Mouse (Mus musculus) CH12.LX (cell line): ENCODE measurements around the gene Fastkd5. TPM values are rescaled to one million over a fixed set of nuclear protein-coding genes. Genes with fewer than 3 reads are reported as not detected.

ENCODE experiments used
- DNase-seq: peaks from one replicate; pipeline ENCODE4 v3.0.0-alpha.2; 2013; ENCODE audit errors: extremely low read depth
- H3K27ac ChIP-seq: 2 replicates; pipeline ENCODE4 v1.5.1; 2012; ENCODE audit warnings: low read depth, mild to moderate bottlenecking, control low read depth, moderate library complexity; ENCODE audit not compliant: insufficient read depth
- H3K27me3 ChIP-seq: replicated peaks from 2 replicates; pipeline ENCODE3; 2012; ENCODE audit warnings: inconsistent platforms
- H3K36me3 ChIP-seq, 2 experiments: replicated peaks in 1 of 2; 2 replicates each; pipeline versions ENCODE3 to v1.6.1; 2012; ENCODE audit warnings: inconsistent platforms in 1 of 2, low read length in 1 of 2, mild to moderate bottlenecking in 1 of 2, mixed read lengths in 1 of 2, moderate library complexity in 1 of 2; ENCODE audit not compliant: control insufficient read depth in 1 of 2, insufficient read depth in 1 of 2
- H3K4me1 ChIP-seq, 2 experiments: 2 replicates each; pipeline ENCODE4 v1.6.1; 2012; ENCODE audit warnings: inconsistent platforms in 1 of 2, moderate library complexity in 1 of 2; ENCODE audit not compliant: insufficient read depth in 2 of 2, control insufficient read depth in 1 of 2
- H3K4me2 ChIP-seq: 2 replicates; pipeline ENCODE4 v1.6.1; 2012; ENCODE audit warnings: low read depth, mild to moderate bottlenecking, control low read depth; ENCODE audit not compliant: poor library complexity, insufficient read depth, severe bottlenecking
- H3K4me3 ChIP-seq, 3 experiments: fragments of 150-350 bp in 1 of 3; sonication (generic) in 1 of 3; replicated peaks in 1 of 3; 2 replicates each; pipeline versions ENCODE3 to v1.5.1; 2011 to 2012; ENCODE audit warnings: low read depth in 2 of 3, low read length in 2 of 3, mild to moderate bottlenecking in 2 of 3, moderate library complexity in 2 of 3, control low read depth in 1 of 3, improper control_type of control experiment in 1 of 3, inconsistent platforms in 1 of 3, mixed read lengths in 1 of 3; ENCODE audit not compliant: poor library complexity in 1 of 3
- H3K79me2 ChIP-seq: replicated peaks from 2 replicates; pipeline ENCODE4 v1.6.1; 2012; ENCODE audit warnings: mild to moderate bottlenecking, moderate library complexity; ENCODE audit not compliant: control insufficient read depth, poor library complexity, insufficient read depth, severe bottlenecking; ENCODE audit errors: extremely low read depth
- H3K9ac ChIP-seq: 2 replicates; pipeline ENCODE4 v1.6.1; 2012; ENCODE audit warnings: low read depth, mild to moderate bottlenecking, control low read depth, moderate library complexity; ENCODE audit not compliant: insufficient read depth
- H3K9me3 ChIP-seq: replicated peaks from 2 replicates; pipeline ENCODE3; 2012; ENCODE audit warnings: low read length, inconsistent platforms, mixed read lengths
- BHLHE40 ChIP-seq: IDR thresholded peaks from 2 replicates; pipeline ENCODE4 v1.6.1; 2011; ENCODE audit warnings: mild to moderate bottlenecking, low read depth, low read length, improper control_type of control experiment
- CHD2 ChIP-seq: IDR thresholded peaks from 2 replicates; pipeline ENCODE4 v1.6.1; 2011; ENCODE audit warnings: low read length, improper control_type of control experiment
- CTCF ChIP-seq, 2 experiments: IDR thresholded peaks in 1 of 2; conservative IDR thresholded peaks in 1 of 2; 2 replicates each; pipeline ENCODE4 v1.5.1; 2011 to 2012; ENCODE audit warnings: low read depth in 2 of 2, low read length in 2 of 2, improper control_type of control experiment in 1 of 2, inconsistent platforms in 1 of 2, mild to moderate bottlenecking in 1 of 2, moderate library complexity in 1 of 2
- ETS1 ChIP-seq: conservative IDR thresholded peaks from 2 replicates; pipeline ENCODE4 v1.6.1; 2012; ENCODE audit warnings: low read depth, mild to moderate bottlenecking, inconsistent platforms, low read length, improper control_type of control experiment, moderate library complexity
- GABPA ChIP-seq: IDR thresholded peaks from 2 replicates; pipeline ENCODE4 v1.6.1; 2012; ENCODE audit warnings: low read depth, low read length, improper control_type of control experiment, inconsistent platforms; ENCODE audit not compliant: insufficient replicate concordance
- JUND ChIP-seq: conservative IDR thresholded peaks from 2 replicates; pipeline ENCODE4 v1.6.1; 2011; ENCODE audit warnings: low read depth, low read length, improper control_type of control experiment
- KAT2A ChIP-seq: IDR thresholded peaks from 2 replicates; pipeline ENCODE4 v1.6.1; 2012; ENCODE audit warnings: low read length, improper control_type of control experiment, inconsistent platforms; ENCODE audit not compliant: insufficient replicate concordance
- MAFK ChIP-seq: IDR thresholded peaks from 2 replicates; pipeline ENCODE4 v1.6.1; 2011; ENCODE audit warnings: low read length, improper control_type of control experiment; ENCODE audit not compliant: insufficient replicate concordance
- MAZ ChIP-seq: IDR thresholded peaks from 2 replicates; pipeline ENCODE4 v1.6.1; 2012; ENCODE audit warnings: low read depth, mild to moderate bottlenecking, inconsistent platforms, low read length, improper control_type of control experiment, moderate library complexity
- MEF2A ChIP-seq: IDR thresholded peaks from 2 replicates; pipeline ENCODE4 v1.6.1; 2014; ENCODE audit warnings: low read depth, mild to moderate bottlenecking, inconsistent platforms, low read length, improper control_type of control experiment, borderline replicate concordance
- MXI1 ChIP-seq: IDR thresholded peaks from 2 replicates; pipeline ENCODE4 v1.6.1; 2011; ENCODE audit warnings: mild to moderate bottlenecking, low read depth, low read length, improper control_type of control experiment
- NELFE ChIP-seq: IDR thresholded peaks from 2 replicates; pipeline ENCODE4 v1.6.1; 2011; ENCODE audit warnings: low read depth, low read length, improper control_type of control experiment
- PAX5 ChIP-seq: IDR thresholded peaks from 2 replicates; pipeline ENCODE4 v1.6.1; 2012; ENCODE audit warnings: low read length, inconsistent platforms, mixed read lengths
- POLR2A ChIP-seq: IDR thresholded peaks from 2 replicates; pipeline ENCODE4 v1.6.1; 2011; ENCODE audit warnings: low read depth, mild to moderate bottlenecking, improper control_type of control experiment, low read length
- RAD21 ChIP-seq: IDR thresholded peaks from 2 replicates; pipeline ENCODE4 v1.6.1; 2011; ENCODE audit warnings: low read depth, mild to moderate bottlenecking, low read length, improper control_type of control experiment, moderate library complexity
- SIN3A ChIP-seq: IDR thresholded peaks from 2 replicates; pipeline ENCODE4 v1.6.1; 2012; ENCODE audit warnings: low read length, improper control_type of control experiment, inconsistent platforms
- SMC3 ChIP-seq: IDR thresholded peaks from 2 replicates; pipeline ENCODE4 v1.6.1; 2011; ENCODE audit warnings: low read depth, low read length, improper control_type of control experiment
- TBP ChIP-seq: conservative IDR thresholded peaks from 2 replicates; pipeline ENCODE4 v1.6.1; 2011; ENCODE audit warnings: low read depth, low read length, improper control_type of control experiment
- TCF12 ChIP-seq: IDR thresholded peaks from 2 replicates; pipeline ENCODE4 v1.6.1; 2014; ENCODE audit warnings: low read depth, mild to moderate bottlenecking, inconsistent platforms, low read length, improper control_type of control experiment
- USF1 ChIP-seq: IDR thresholded peaks from 2 replicates; pipeline ENCODE4 v1.6.1; 2014; ENCODE audit warnings: low read depth, mild to moderate bottlenecking, inconsistent platforms, low read length, improper control_type of control experiment
- ZC3H11A ChIP-seq: IDR thresholded peaks from 2 replicates; pipeline ENCODE4 v1.6.1; 2012; ENCODE audit warnings: low read depth, mild to moderate bottlenecking, inconsistent platforms, low read length, improper control_type of control experiment
- ZKSCAN1 ChIP-seq: IDR thresholded peaks from 2 replicates; pipeline ENCODE4 v1.6.1; 2012; ENCODE audit warnings: low read depth, inconsistent platforms, low read length, improper control_type of control experiment, borderline replicate concordance
- ZMIZ1 ChIP-seq: IDR thresholded peaks from 2 replicates; pipeline ENCODE4 v1.6.1; 2012; ENCODE audit warnings: low read depth, mild to moderate bottlenecking, inconsistent platforms, low read length, improper control_type of control experiment
- dilution Hi-C: fragments of 300-500 bp; cut with MboI; formaldehyde crosslinking; loops from 2 replicates; pipeline ENCODE4 v1.14.3; 2020; ENCODE audit warnings: low sequenced_read_pairs; ENCODE audit not compliant: extremely low pct_unique_long_range_greater_than_20kb, extremely low pct_ligation_motif_present
- in situ Hi-C: fragments of 300-500 bp; cut with MboI; formaldehyde crosslinking; loops from 3 replicates; pipeline ENCODE4 v1.14.3; 2019; ENCODE audit warnings: low sequenced_read_pairs, low pct_ligation_motif_present, low pct_unique_long_range_greater_than_20kb, mixed read lengths
- polyA plus RNA-seq: library from polyadenylated mRNA; unstranded; fragments of >175 nt; gene quantifications from 2 replicates; pipeline ENCODE4 v1.2.1, GENCODE M21; 2012; ENCODE audit warnings: low read depth; ENCODE audit not compliant: insufficient read length
- total RNA-seq, 2 experiments: library from RNA; depleted of rRNA; stranded (reverse); fragments of 300-350 nt in 1 of 2; fragments of >200 nt in 1 of 2; gene quantifications; 2 replicates each; pipeline ENCODE4 v1.2.3; 2012 to 2014

Gene Fastkd5
- total and polyA plus RNA-seq, 3 experiments: 6.0 to 14.8 (median 9.1) TPM

DNA sequence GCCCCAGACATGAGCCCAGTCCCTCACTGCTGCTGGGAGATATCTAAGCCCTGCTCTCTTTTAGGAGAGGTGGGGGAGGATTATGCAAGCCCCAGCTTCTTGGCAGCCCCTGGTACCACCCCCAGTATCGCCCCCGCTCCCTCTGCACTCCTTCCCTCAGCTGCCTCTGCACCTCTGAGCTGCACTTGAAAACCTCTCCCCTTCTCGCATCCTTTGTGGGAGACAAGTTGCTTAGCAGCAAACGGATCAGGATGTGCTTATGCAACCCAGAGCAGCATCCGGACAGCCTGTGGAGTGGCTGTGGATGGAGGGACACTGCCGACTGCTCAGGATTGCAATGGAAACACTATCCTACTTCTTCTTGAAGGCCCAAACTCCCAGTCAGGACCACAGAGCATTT, 27.7 kb upstream of the Fastkd5 start:
- Histone ChIP-seq H3K4me2 (no peak overlapping the region), H3K9ac (no peak overlapping the region), H3K36me3 (peaks cover 71 to 96% of the 10 kb centered on the region in 2 experiments), H3K4me3 (no peak overlapping the region)
- no peak for DNase-seq
- dilution Hi-C loops: no loop called here
- TF ChIP-seq SMC3 (no peak), POLR2A (no peak), CHD2 (no peak), ZC3H11A (no peak), SIN3A (no peak), PAX5 (no peak), BHLHE40 (no peak), TBP (no peak), ZMIZ1 (no peak)
- TF ChIP-seq, all 38 proteins: peak for 0
- H3K4me1 ChIP-seq: peaks cover 0 to 14% of the 10 kb centered on the region in 2 experiments; a peak in 2 of 4 replicates
- no peak overlapping the region for H3K27ac ChIP-seq
- no peaks in the 10 kb centered on the region for H3K27me3 ChIP-seq
- in situ Hi-C loops: no loop called here
- H3K79me2 ChIP-seq: no peaks in the 10 kb centered on the region
- no peaks in the 10 kb centered on the region for H3K9me3 ChIP-seq

DNA sequence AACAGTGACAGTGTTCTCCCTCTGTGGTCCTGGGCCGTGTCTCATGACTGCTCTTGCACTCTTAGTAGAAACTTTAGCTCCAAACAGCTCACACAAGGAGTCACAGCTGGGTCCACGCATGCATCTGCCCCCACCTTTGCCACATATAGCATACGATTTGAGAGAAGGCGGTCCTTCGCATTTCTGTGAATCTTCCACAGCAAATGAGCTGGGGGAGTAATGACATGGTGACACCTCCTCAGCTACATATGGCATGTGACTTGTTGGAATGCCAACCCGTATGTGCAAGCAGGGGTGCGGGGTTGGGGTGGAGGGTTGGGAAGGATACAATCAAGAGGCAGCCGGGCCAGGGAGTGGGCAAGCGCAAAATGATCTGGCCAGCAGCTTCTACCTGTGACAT, 26.7 kb upstream of the Fastkd5 start:
- no peak overlapping the region for H3K27ac ChIP-seq
- H3K27me3 ChIP-seq: no peaks in the 10 kb centered on the region
- H3K4me3 ChIP-seq: no peak overlapping the region
- no peak for TF ChIP-seq KAT2A
- no peak for TF ChIP-seq RAD21
- TF ChIP-seq ZKSCAN1: no peak
- no peak for TF ChIP-seq ZMIZ1
- TF ChIP-seq NELFE: no peak
- no peak for TF ChIP-seq MXI1
- TF ChIP-seq MAZ: no peak
- no peak for TF ChIP-seq CHD2
- TF ChIP-seq MAFK: no peak
- TF ChIP-seq TCF12: no peak
- TF ChIP-seq CTCF (conservative IDR thresholded peaks at IDR 0.05 in 1 of 2, IDR thresholded peaks at IDR 0.05 in 1 of 2; ENCODE audit: low read depth in 2 of 2, low read length in 2 of 2): no peak
- no peak for TF ChIP-seq ETS1
- TF ChIP-seq USF1: no peak
- no peak for TF ChIP-seq GABPA
- no peak for TF ChIP-seq MEF2A
- no peak for TF ChIP-seq JUND
- no peak for TF ChIP-seq ZC3H11A
- TF ChIP-seq, all 38 proteins: peak for 0
- no peaks in the 10 kb centered on the region for H3K9me3 ChIP-seq
- H3K9ac ChIP-seq: no peak overlapping the region
- no peak overlapping the region for H3K4me2 ChIP-seq
- peaks cover 67 to 93% of the 10 kb centered on the region in 2 experiments for H3K36me3 ChIP-seq
- H3K4me1 ChIP-seq: peaks cover 0 to 4% of the 10 kb centered on the region in 2 experiments; a peak in 2 of 4 replicates
- no peaks in the 10 kb centered on the region for H3K79me2 ChIP-seq
- DNase-seq: no peak
- in situ Hi-C loops: no loop called here
- dilution Hi-C loops: no loop called here
